Mouse (Mus musculus) stomach, embryonic 14.5 days (tissue): ENCODE measurements around the gene Adgrf4. TPM values are rescaled to one million over a fixed set of nuclear protein-coding genes. Genes with fewer than 3 reads are reported as not detected.

ENCODE experiments used
- polyA plus RNA-seq: library from polyadenylated mRNA; unstranded; fragments of >200 nt; fragmentation: Nextera tagmentation; extraction: Ambion mirVana; gene quantifications from 2 replicates; pipeline ENCODE4 v1.2.1, GENCODE M21; 2014

Gene Adgrf4
- polyA plus RNA-seq, 1 experiment from 2014 or later: 0.20 TPM

Other genes starting within 250 kb of the Adgrf4 start
- gene Opn5, start 80.9 kb downstream of the Adgrf4 start, polyA plus RNA-seq: not detected in 2 replicates
- 0.14 TPM in 1 of 2 replicates, not detected in the other for gene Adgrf2, start 49.9 kb upstream of the Adgrf4 start, polyA plus RNA-seq
- gene Cd2ap, start 184.4 kb upstream of the Adgrf4 start, polyA plus RNA-seq: 57.3 and 62.2 TPM in 2 replicates